Mouse (Mus musculus) embryonic stem cell, embryonic (primary cell): ENCODE measurements around the gene Eef2.

Experiments used
- CTCF ChIA-PET, 4 experiments: fragments of 300-600 bp in 2 of 4; fragments of 350-600 bp in 2 of 4; sonication (Branson Sonifier 250); formaldehyde crosslinking; loops; one replicate each; lab custom pipeline; 2022; ENCODE audit warnings: inconsistent platforms in 2 of 4; lab: Charles Lee
- POLR2A ChIA-PET, 4 experiments: fragments of 300-600 bp in 2 of 4; fragments of 350-600 bp in 2 of 4; sonication (Branson Sonifier 250); formaldehyde crosslinking; loops; one replicate each; lab custom pipeline; 2022; ENCODE audit warnings: antibody characterized with exemption in 4 of 4, inconsistent platforms in 1 of 4; lab: Charles Lee

Gene Eef2

DNA sequence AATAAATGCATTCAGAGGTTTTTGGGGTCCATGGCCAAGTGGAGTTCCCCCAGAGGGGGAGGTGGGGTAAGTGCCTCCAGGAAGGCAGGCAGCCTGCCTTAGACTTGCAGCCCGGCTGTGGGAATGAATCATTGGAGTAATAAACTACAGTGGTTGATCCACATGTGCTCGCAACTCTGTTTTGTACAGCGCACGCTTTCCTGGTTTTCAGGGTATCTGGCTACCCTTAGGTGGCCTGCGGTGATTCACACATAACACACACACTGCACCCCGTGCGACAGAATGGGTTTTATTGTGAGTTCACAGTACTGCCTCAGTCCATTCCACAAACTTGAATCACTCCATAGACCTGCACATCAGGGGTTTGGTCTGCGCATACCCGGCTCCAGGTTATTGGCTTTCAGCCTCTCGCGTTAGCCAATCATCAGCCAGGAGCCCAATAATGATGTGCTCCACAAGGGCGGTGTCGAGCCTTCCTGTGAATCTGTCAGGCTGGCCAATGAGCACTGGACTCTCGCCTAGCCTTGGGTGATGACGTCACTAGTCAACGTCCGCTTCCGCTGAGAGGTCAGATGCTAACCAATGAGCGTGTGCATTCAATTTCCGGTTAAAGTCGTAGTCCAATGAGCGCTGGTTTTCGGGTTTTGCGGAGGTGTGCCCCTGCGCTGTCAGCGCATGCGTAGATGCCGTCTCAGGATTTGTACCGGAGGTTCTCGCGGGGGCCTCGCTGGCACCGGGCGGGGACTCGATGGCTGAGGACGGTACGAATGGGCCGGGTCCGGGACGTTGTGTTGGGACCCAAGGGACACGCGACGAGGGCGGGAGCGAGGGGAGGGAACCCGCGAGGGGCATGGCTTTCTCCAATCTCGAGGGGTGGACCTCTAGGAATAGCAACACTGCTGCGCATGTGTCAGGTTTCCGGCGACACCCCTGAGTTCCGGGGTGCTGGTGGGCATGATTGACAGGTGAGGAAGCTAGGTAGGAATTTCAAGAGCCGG is 6.2 kb downstream of the Eef2 start, which contains the start of gene Dapk3:
Gene Dapk3 (plus strand): TSS at position 670 of the 998 bp plus-strand sequence.
- ChIA-PET CTCF (no interaction called here), POLR2A (interaction anchor here in 3 of 4 experiments (0.5 to 3.0 kb wide), 17 partner anchors 10 to 771 kb away, joined by 3 to 30 read pairs (median 4); partner anchors contain the start of genes Cactin (in 1 of the 3), Gadd45b (in 1 of the 3), Map2k2 (in 1 of the 3) and Pias4 (in 1 of the 3))

GRCm38 (mm10) chr10:81183805-81184204 is 7.4 kb downstream of the Eef2 start, which contains the start of gene 4930442H23Rik:
Gene 4930442H23Rik (minus strand): TSS chr10:81183849.
- POLR2A ChIA-PET: interaction anchor here (0.5 to 3.0 kb wide), 19 partner anchors 8 to 772 kb away, joined by 3 to 30 read pairs (median 4); partner anchors contain the start of genes Pias4 (in 2 of the 4), Pip5k1c (in 2 of the 4), Eef2 (in 1 of the 4) and Gadd45b (in 1 of the 4)
- CTCF ChIA-PET: interaction anchor here in 2 of 4 experiments (0.8 to 1.2 kb wide), 3 partner anchors 11 to 368 kb away, joined by 3 read pairs; no protein-coding TSS in a partner anchor

DNA sequence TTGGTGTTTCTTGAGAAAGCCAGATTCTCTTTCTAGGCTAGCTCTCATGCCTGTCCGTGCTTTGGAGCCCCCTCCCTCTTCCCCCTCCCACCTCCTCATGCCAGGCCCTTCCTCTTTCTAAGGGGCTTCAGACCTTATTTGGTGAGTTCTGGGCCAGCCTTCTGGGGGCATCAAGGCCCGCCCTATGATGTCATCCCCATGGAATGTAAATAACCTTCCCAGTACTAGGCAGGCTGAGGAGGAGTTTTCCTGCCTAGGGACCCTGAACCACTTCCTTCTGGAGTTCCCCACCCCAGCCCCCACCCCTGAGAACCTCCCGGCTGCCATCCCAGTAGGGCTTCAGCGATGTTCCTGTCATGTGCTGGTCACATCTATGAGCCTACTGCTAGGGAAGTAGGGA is 8.3 kb downstream of the Eef2 start:
- POLR2A ChIA-PET: interaction anchor here (0.7 to 3.0 kb wide), 15 partner anchors 8 to 254 kb away, joined by 3 to 30 read pairs (median 4); partner anchors contain the start of genes Eef2 (in 2 of the 4), Pias4 (in 2 of the 4), 4930404N11Rik (in 1 of the 4) and Gadd45b (in 1 of the 4)
- CTCF ChIA-PET: interaction anchor here in 2 of 4 experiments (0.8 to 1.0 kb wide), 3 partner anchors 9 to 367 kb away, joined by 3 to 6 read pairs (median 3); no protein-coding TSS in a partner anchor

DNA sequence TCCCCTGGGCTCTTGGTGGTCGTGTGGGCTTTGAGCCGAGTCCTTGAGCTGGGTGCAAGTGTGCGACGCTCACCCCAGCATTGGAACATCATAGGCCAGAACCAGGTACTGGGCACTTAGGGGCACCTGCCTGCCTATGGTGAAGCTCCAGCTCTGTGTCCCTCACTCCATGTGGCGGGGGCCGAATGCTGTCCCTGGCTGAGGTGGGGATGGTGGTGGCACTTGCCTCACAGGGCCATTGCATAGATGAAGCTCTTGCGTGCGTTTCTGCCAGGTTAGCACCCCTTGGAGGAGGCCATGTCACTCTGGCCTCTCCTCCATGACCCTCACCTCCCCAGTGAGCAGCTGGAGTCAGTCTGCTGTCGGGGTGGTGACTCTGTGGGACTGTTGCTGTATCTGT is 10.7 kb downstream of the Eef2 start:
- CTCF ChIA-PET: interaction anchor here in 2 of 4 experiments (0.5 to 1.6 kb wide), 5 partner anchors 11 to 177 kb away, joined by 3 to 5 read pairs (median 3); partner anchors contain the start of gene Pip5k1c (in 1 of the 2)
- POLR2A ChIA-PET: interaction anchor here (0.5 to 3.0 kb wide), 13 partner anchors 9 to 172 kb away, joined by 3 to 24 read pairs (median 4); partner anchors contain the start of genes Eef2 (in 2 of the 4) and Gng7 (in 1 of the 4)

DNA sequence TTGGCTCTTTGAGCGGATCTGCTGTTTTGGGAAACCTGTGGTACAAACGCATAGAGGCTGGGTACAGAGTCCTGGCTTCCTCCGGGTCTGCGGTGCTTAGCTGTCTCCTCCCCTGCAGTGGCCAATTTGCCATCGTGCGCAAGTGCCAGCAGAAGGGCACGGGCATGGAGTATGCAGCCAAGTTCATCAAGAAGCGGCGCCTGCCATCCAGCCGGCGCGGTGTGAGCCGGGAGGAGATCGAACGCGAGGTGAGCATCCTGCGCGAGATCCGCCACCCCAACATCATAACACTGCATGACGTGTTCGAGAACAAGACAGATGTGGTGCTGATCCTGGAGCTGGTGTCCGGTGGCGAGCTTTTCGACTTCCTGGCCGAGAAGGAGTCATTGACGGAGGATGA is 13.4 kb downstream of the Eef2 start:
- ChIA-PET POLR2A (interaction anchor here (0.6 to 7.2 kb wide), 15 partner anchors 11 to 344 kb away, joined by 3 to 189 read pairs (median 5); partner anchors contain the start of genes Eef2 (in 2 of the 4), Fzr1 (in 1 of the 4), Gng7 (in 1 of the 4) and Map2k2 (in 1 of the 4)), CTCF (interaction anchor here in 3 of 4 experiments (0.6 to 5.0 kb wide), 15 partner anchors 9 to 321 kb away, joined by 3 to 35 read pairs (median 3); partner anchors contain the start of genes Atcay (in 1 of the 3), Pip5k1c (in 1 of the 3), Sgta (in 1 of the 3) and Tjp3 (in 1 of the 3))

GRCm38 (mm10) chr10:81190236-81190911 is 13.9 kb downstream of the Eef2 start:
- ChIA-PET POLR2A (interaction anchor here (0.5 to 7.2 kb wide), 34 partner anchors 11 to 344 kb away, joined by 3 to 189 read pairs (median 3); partner anchors contain the start of genes Eef2 (in 2 of the 4), Gadd45b (in 2 of the 4), Cactin (in 1 of the 4) and Fzr1 (in 1 of the 4)), CTCF (interaction anchor here (0.6 to 5.0 kb wide), 29 partner anchors 9 to 320 kb away, joined by 3 to 35 read pairs (median 4); partner anchors contain the start of genes Atcay (in 1 of the 4), Pip5k1c (in 1 of the 4), Sgta (in 1 of the 4) and Tjp3 (in 1 of the 4))

DNA sequence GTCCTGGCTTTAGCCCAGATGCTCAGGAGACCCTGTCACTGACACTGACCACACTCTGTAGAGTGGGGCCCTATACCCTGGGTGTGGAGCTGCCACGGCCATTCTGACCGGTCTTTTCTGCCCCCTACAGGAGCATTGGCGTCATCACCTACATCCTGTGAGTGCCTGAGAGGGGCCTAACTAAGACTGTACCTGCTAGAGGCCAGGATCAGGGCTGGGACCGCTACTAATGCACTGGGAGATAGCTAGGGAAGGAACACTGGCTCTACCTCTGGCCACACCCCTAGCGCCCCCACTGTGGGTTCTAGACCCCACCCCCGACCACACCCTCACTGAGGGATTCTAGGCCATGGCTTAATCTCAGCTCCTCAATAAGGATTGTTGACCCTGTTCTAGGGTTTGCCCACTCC is 14.5 kb downstream of the Eef2 start:
- POLR2A ChIA-PET: interaction anchor here (0.5 to 7.2 kb wide), 42 partner anchors 11 to 546 kb away, joined by 3 to 189 read pairs (median 3); partner anchors contain the start of genes Eef2 (in 3 of the 4), Gadd45b (in 2 of the 4), Map2k2 (in 2 of the 4) and Pip5k1c (in 2 of the 4)
- CTCF ChIA-PET: interaction anchor here (0.5 to 5.0 kb wide), 36 partner anchors 10 to 324 kb away, joined by 3 to 35 read pairs (median 4); partner anchors contain the start of genes Atcay (in 1 of the 4), Hmg20b (in 1 of the 4), Pip5k1c (in 1 of the 4) and Sgta (in 1 of the 4)

DNA sequence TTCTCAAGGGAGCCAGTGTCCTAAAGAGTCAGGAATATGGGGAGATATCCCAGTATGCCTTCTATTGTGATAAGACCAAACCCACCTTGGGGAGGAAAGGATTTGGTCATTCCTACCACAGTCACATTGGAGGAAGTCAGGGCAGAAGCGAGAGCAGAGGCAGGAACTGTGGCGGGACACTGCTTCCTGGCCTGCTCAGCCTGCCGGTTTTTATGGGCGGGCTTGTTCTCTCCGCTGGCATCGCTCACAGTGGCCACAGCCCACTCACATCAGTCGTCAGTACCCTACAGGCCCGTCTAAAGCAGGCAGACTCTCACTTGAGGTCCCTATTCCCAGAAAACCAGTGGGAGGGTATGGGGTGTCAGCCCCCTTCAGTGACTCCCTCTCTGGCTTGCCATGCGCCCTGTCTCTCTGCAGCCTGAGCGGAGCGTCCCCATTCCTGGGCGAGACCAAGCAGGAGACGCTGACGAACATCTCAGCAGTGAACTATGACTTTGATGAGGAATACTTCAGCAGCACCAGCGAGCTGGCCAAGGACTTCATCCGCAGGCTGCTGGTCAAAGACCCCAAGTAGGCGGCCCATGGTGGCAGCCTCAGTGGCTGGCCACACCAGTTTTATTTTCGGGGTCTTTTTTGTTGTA is 15.0 kb downstream of the Eef2 start:
- CTCF ChIA-PET: interaction anchor here (0.5 to 5.0 kb wide), 50 partner anchors 10 to 333 kb away, joined by 3 to 35 read pairs (median 4); partner anchors contain the start of genes Pip5k1c (in 2 of the 4), Eef2 (in 1 of the 4), Gna15 (in 1 of the 4) and Gng7 (in 1 of the 4)

GRCm38 (mm10) chr10:81192270-81192967 is 16.0 kb downstream of the Eef2 start:
- ChIA-PET POLR2A (interaction anchor here (0.6 to 7.2 kb wide), 97 partner anchors 8 to 623 kb away, joined by 3 to 189 read pairs (median 4); partner anchors contain the start of genes Eef2 (in 4 of the 4), Map2k2 (in 3 of the 4), Slc39a3 (in 3 of the 4) and 4930442H23Rik (in 2 of the 4)), CTCF (interaction anchor here (0.5 to 5.0 kb wide), 53 partner anchors 13 to 946 kb away, joined by 3 to 35 read pairs (median 5); partner anchors contain the start of genes Gna15 (in 2 of the 4), Pip5k1c (in 2 of the 4), Atcay (in 1 of the 4) and Celf5 (in 1 of the 4))

More for the DNA sequence above, 15.0 kb downstream of the Eef2 start:
- POLR2A ChIA-PET: interaction anchor here (0.5 to 7.2 kb wide), 77 partner anchors 7 to 622 kb away, joined by 3 to 189 read pairs (median 4); partner anchors contain the start of genes Eef2 (in 4 of the 4), Map2k2 (in 3 of the 4), 4930442H23Rik (in 2 of the 4) and Dapk3 (in 2 of the 4)

DNA sequence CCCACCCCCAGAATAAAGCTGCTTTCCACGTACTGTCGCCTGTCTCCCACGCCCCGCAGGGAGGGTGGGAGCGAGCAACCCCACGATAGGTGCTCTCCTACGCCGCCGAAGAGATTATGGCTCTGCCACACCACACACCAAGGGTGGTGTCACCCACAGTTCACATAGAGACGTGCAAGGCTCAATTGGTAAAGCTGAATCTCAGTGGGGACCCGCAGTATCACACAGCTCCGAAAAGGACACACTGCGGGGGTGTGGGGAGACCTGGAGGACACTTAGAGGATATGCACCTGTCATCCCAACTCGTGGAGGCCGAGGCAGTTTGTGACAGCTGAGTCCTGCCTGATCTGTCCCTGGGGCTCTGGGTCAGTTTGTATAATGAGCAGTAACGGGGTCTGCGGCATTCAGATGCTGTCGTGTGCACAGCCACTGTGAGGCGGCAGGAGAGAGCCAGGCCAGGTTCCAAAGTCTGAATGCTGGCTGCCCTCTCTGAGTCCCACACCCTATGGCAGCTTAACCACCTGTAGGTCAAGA is 16.6 kb downstream of the Eef2 start:
- ChIA-PET CTCF (interaction anchor here (0.6 to 5.0 kb wide), 49 partner anchors 10 to 947 kb away, joined by 3 to 35 read pairs (median 5); partner anchors contain the start of genes Pip5k1c (in 2 of the 4), Atcay (in 1 of the 4), Celf5 (in 1 of the 4) and Eef2 (in 1 of the 4)), POLR2A (interaction anchor here (0.6 to 7.2 kb wide), 86 partner anchors 9 to 517 kb away, joined by 3 to 189 read pairs (median 4); partner anchors contain the start of genes Eef2 (in 4 of the 4), Sgta (in 3 of the 4), 4930442H23Rik (in 2 of the 4) and Cactin (in 2 of the 4))

- CTCF ChIA-PET: interaction anchor here (0.6 to 5.0 kb wide), 30 partner anchors 9 to 356 kb away, joined by 3 to 35 read pairs (median 5); partner anchors contain the start of genes Pip5k1c (in 2 of the 4), Atcay (in 1 of the 4), Celf5 (in 1 of the 4) and Tjp3 (in 1 of the 4)
- POLR2A ChIA-PET: interaction anchor here (0.5 to 7.2 kb wide), 50 partner anchors 8 to 529 kb away, joined by 3 to 189 read pairs (median 4); partner anchors contain the start of genes Eef2 (in 3 of the 4), Pip5k1c (in 3 of the 4), 4930442H23Rik (in 2 of the 4) and Dapk3 (in 2 of the 4)
These were observed 17.8 kb downstream of the Eef2 start for GRCm38 (mm10) chr10:81193991-81194774.

DNA sequence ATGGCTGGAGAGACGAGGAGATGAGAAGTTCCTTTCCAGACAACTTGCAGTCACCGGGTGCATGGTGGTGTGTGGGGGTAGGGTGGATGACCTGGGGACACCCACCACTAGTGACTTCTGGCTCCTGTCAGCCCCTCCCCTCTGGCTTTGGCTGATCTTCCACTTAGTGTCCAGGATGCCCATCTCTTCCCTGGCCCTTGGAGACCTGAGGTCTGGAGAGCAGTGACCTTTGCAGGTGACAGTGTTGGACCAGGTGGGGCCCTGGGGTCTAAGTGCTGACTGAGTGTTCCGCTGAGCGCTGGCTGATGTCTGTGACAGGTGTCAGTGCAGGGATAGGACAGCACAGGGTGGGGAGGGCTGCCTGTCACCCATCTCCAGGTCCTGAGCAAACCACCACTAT is 18.9 kb downstream of the Eef2 start:
- ChIA-PET CTCF (interaction anchor here in 3 of 4 experiments (0.6 to 2.0 kb wide), 4 partner anchors 8 to 255 kb away, joined by 3 to 7 read pairs (median 4); no protein-coding TSS in a partner anchor), POLR2A (interaction anchor here in 3 of 4 experiments (0.9 to 7.2 kb wide), 12 partner anchors 8 to 266 kb away, joined by 3 to 189 read pairs (median 4); partner anchors contain the start of genes Eef2 (in 3 of the 3), Gadd45b (in 1 of the 3) and Pip5k1c (in 1 of the 3))
